Mouse (Mus musculus): ENCODE data around the gene Dner. TPM values are rescaled to one million over a fixed set of nuclear protein-coding genes. Genes with fewer than 3 reads are reported as not detected.
A peak's percentile ranks its signal among the peaks of the same experiment; 100 is the strongest.

Gene Dner
- 0.38 and 0.51 TPM in 2 replicates for polyA plus RNA-seq (2015; fragmentation: Nextera tagmentation; extraction: Ambion mirVana)

- Histone ChIP-seq H3K4me1 (ENCODE audit: control insufficient read depth, insufficient read depth, low read length) (peaks cover 3% of the 10 kb centered on the region; the same call in 1 of the 2 replicates), H3K4me2 (ENCODE audit: low read depth, low read length) (peak within 1 kb of the TSS; percentile 86), H3K9me3 (replicated peaks; ENCODE audit: control insufficient read depth, low read length) (no peaks in the 10 kb centered on the region), H3K36me3 (ENCODE audit: control insufficient read depth, insufficient read depth) (no peaks in the 10 kb centered on the region), H3K4me3 (ENCODE audit: low read length) (peak within 1 kb of the TSS; percentile 55), H3K9ac (ENCODE audit: low read length) (no peak within 1 kb of the TSS), H3K27ac (ENCODE audit: low read length) (no peak within 1 kb of the TSS), H3K27me3 (ENCODE audit: control insufficient read depth, insufficient read depth, low read length) (peaks cover 26% of the 10 kb centered on the region)
- under 1% methylated on average over 73 of the region's 75 CpGs for WGBS
- peak; percentile 63 for ATAC-seq (replicated peaks; ENCODE audit: extremely low read depth, insufficient read depth, low FRiP score)
Measured at GRCm38 (mm10) chr1:84695517-84696411, at the start of gene Dner. Dner (minus strand) TSS chr1:84696221.

- 90% methylated on average over 3 of the region's 3 CpGs for WGBS
- H3K4me1 ChIP-seq (ENCODE audit: control insufficient read depth, insufficient read depth, low read length), result no peaks in the 10 kb centered on the region
- no peak overlapping the region for H3K9ac ChIP-seq (ENCODE audit: low read length)
- H3K9me3 ChIP-seq (replicated peaks; ENCODE audit: control insufficient read depth, low read length), result no peaks in the 10 kb centered on the region
- H3K27me3 ChIP-seq (ENCODE audit: control insufficient read depth, insufficient read depth, low read length), result no peaks in the 10 kb centered on the region
- no peak overlapping the region for H3K4me2 ChIP-seq (ENCODE audit: low read depth, low read length)
- no peak overlapping the region for H3K4me3 ChIP-seq (ENCODE audit: low read length)
- ATAC-seq (replicated peaks; ENCODE audit: extremely low read depth, insufficient read depth, low FRiP score), result no peak
- peaks cover 34% of the 10 kb centered on the region for H3K36me3 ChIP-seq (ENCODE audit: control insufficient read depth, insufficient read depth)
- H3K27ac ChIP-seq (ENCODE audit: low read length), result no peak overlapping the region
Measured at GRCm38 (mm10) chr1:84742156-84742555, 46.1 kb upstream of the Dner start.

- no peak overlapping the region for H3K4me2 ChIP-seq (ENCODE audit: low read depth, low read length)
- 60% methylated on average over 1 of the region's 1 CpGs for WGBS
- H3K4me1 ChIP-seq (ENCODE audit: control insufficient read depth, insufficient read depth, low read length), result no peaks in the 10 kb centered on the region
- peaks cover 34% of the 10 kb centered on the region for H3K36me3 ChIP-seq (ENCODE audit: control insufficient read depth, insufficient read depth)
- ATAC-seq (replicated peaks; ENCODE audit: extremely low read depth, insufficient read depth, low FRiP score), result no peak
- H3K9me3 ChIP-seq (replicated peaks; ENCODE audit: control insufficient read depth, low read length), result no peaks in the 10 kb centered on the region
- no peak overlapping the region for H3K27ac ChIP-seq (ENCODE audit: low read length)
- no peak overlapping the region for H3K4me3 ChIP-seq (ENCODE audit: low read length)
- no peak overlapping the region for H3K9ac ChIP-seq (ENCODE audit: low read length)
- no peaks in the 10 kb centered on the region for H3K27me3 ChIP-seq (ENCODE audit: control insufficient read depth, insufficient read depth, low read length)
Measured at GRCm38 (mm10) chr1:84740080-84740479, 44.1 kb upstream of the Dner start.

GRCm38 (mm10) chr1:84737097-84737496 is 41.1 kb upstream of the Dner start:
- Histone ChIP-seq H3K4me2 (ENCODE audit: low read depth, low read length) (no peak overlapping the region), H3K27ac (ENCODE audit: low read length) (no peak overlapping the region), H3K4me3 (ENCODE audit: low read length) (no peak overlapping the region), H3K9ac (ENCODE audit: low read length) (no peak overlapping the region), H3K36me3 (ENCODE audit: control insufficient read depth, insufficient read depth) (peaks cover 39% of the 10 kb centered on the region), H3K27me3 (ENCODE audit: control insufficient read depth, insufficient read depth, low read length) (no peaks in the 10 kb centered on the region), H3K9me3 (replicated peaks; ENCODE audit: control insufficient read depth, low read length) (no peaks in the 10 kb centered on the region), H3K4me1 (ENCODE audit: control insufficient read depth, insufficient read depth, low read length) (no peaks in the 10 kb centered on the region)
- no peak; the same call in 1 of the 2 replicates for ATAC-seq (replicated peaks; ENCODE audit: extremely low read depth, insufficient read depth, low FRiP score)
- WGBS, result 69% methylated on average over 1 of the region's 1 CpGs

- no peak overlapping the region for H3K4me2 ChIP-seq (ENCODE audit: low read depth, low read length)
- no peaks in the 10 kb centered on the region for H3K4me1 ChIP-seq (ENCODE audit: control insufficient read depth, insufficient read depth, low read length)
- 61% methylated on average over 3 of the region's 3 CpGs for WGBS
- no peak overlapping the region for H3K9ac ChIP-seq (ENCODE audit: low read length)
- no peak for ATAC-seq (replicated peaks; ENCODE audit: extremely low read depth, insufficient read depth, low FRiP score)
- H3K9me3 ChIP-seq (replicated peaks; ENCODE audit: control insufficient read depth, low read length), result no peaks in the 10 kb centered on the region
- H3K4me3 ChIP-seq (ENCODE audit: low read length), result no peak overlapping the region
- peaks cover 37% of the 10 kb centered on the region for H3K36me3 ChIP-seq (ENCODE audit: control insufficient read depth, insufficient read depth)
- no peak overlapping the region for H3K27ac ChIP-seq (ENCODE audit: low read length)
- H3K27me3 ChIP-seq (ENCODE audit: control insufficient read depth, insufficient read depth, low read length), result no peaks in the 10 kb centered on the region
Measured at GRCm38 (mm10) chr1:84733799-84734198, 37.8 kb upstream of the Dner start.

DNA sequence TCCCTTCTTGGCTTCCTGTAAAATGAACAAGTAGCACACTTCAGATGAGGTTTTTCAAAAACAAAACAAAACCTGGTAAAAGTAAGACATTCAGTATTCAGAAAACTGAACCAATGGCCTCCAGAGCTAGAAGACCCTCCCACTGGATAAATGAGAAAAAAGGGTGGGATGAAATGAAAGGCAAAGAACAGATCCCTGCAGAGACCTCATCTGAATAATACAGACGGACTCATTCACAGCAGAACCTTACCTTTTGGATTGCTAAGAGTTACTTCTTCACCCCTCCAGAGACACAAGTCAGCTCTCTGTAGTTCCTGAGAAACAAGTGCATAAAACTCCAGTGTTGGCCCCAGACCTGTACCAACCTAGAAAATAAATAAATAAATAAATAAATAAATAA is 35.7 kb upstream of the Dner start:
- Histone ChIP-seq H3K27ac (ENCODE audit: low read length) (no peak overlapping the region), H3K4me2 (ENCODE audit: low read depth, low read length) (no peak overlapping the region), H3K9ac (ENCODE audit: low read length) (no peak overlapping the region), H3K4me1 (ENCODE audit: control insufficient read depth, insufficient read depth, low read length) (no peaks in the 10 kb centered on the region), H3K4me3 (ENCODE audit: low read length) (no peak overlapping the region), H3K9me3 (replicated peaks; ENCODE audit: control insufficient read depth, low read length) (no peaks in the 10 kb centered on the region), H3K36me3 (ENCODE audit: control insufficient read depth, insufficient read depth) (peaks cover 37% of the 10 kb centered on the region), H3K27me3 (ENCODE audit: control insufficient read depth, insufficient read depth, low read length) (no peaks in the 10 kb centered on the region)
- no peak for ATAC-seq (replicated peaks; ENCODE audit: extremely low read depth, insufficient read depth, low FRiP score)
- 90% methylated on average over 1 of the region's 1 CpGs for WGBS

DNA sequence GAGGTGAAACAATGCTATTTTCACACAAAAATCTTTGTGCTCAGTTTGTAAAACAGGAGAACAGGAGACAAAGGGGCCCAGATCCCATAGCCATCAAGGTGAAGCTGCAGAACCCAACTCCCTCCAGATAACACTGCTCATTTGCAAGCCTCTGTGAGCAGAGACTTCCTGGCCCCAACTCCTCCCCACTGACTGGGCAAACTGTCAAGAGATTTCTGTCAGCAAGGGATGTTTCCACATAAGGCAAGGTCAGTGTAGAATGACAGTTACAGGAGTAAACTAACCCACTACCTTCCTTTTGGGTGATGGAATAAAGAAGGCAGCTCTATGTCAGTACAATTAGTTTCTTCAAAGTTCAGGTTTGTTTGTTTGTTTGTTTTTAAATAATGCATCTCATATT is 26.8 kb upstream of the Dner start:
- ATAC-seq (replicated peaks; ENCODE audit: extremely low read depth, insufficient read depth, low FRiP score), result 0 out of 2 replicates have a peak, but pooled peaks have one; percentile 52
- peaks cover 37% of the 10 kb centered on the region for H3K36me3 ChIP-seq (ENCODE audit: control insufficient read depth, insufficient read depth)
- no peak overlapping the region for H3K27ac ChIP-seq (ENCODE audit: low read length)
- no peak overlapping the region for H3K4me2 ChIP-seq (ENCODE audit: low read depth, low read length)
- H3K4me1 ChIP-seq (ENCODE audit: control insufficient read depth, insufficient read depth, low read length), result peaks cover 15% of the 10 kb centered on the region
- no peaks in the 10 kb centered on the region for H3K27me3 ChIP-seq (ENCODE audit: control insufficient read depth, insufficient read depth, low read length)
- H3K9me3 ChIP-seq (replicated peaks; ENCODE audit: control insufficient read depth, low read length), result no peaks in the 10 kb centered on the region
- H3K9ac ChIP-seq (ENCODE audit: low read length), result no peak overlapping the region
- no peak overlapping the region for H3K4me3 ChIP-seq (ENCODE audit: low read length)

DNA sequence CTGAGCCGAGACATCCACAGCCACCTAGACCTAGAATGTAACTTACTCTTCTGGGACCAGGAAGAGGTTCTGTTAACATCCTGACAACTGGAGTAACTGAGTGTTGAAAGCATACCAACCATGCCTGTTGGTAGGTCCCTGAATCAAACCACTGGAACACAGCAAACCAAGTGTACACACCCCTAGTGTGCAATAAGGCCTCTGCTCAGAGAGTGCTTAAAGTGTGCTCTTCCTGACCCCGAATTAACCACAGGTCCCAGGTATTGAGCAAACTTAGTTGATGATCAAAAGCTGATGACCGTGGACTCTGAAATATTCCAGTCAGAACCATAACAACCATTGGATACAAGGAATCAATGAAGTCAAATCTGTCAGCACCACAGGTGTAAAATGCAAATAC is 26.4 kb upstream of the Dner start:
- Histone ChIP-seq H3K4me3 (ENCODE audit: low read length) (no peak overlapping the region), H3K27ac (ENCODE audit: low read length) (peak overlapping the region; percentile 27; the same call in 1 of the 2 replicates)
- 92% methylated on average over 3 of the region's 3 CpGs for WGBS

GRCm38 (mm10) chr1:84721942-84722341 is 25.9 kb upstream of the Dner start:
- Histone ChIP-seq H3K9ac (ENCODE audit: low read length) (no peak overlapping the region), H3K36me3 (ENCODE audit: control insufficient read depth, insufficient read depth) (peaks cover 31% of the 10 kb centered on the region), H3K4me3 (ENCODE audit: low read length) (no peak overlapping the region), H3K27me3 (ENCODE audit: control insufficient read depth, insufficient read depth, low read length) (no peaks in the 10 kb centered on the region), H3K4me1 (ENCODE audit: control insufficient read depth, insufficient read depth, low read length) (peaks cover 15% of the 10 kb centered on the region), H3K27ac (ENCODE audit: low read length) (no peak overlapping the region), H3K9me3 (replicated peaks; ENCODE audit: control insufficient read depth, low read length) (no peaks in the 10 kb centered on the region), H3K4me2 (ENCODE audit: low read depth, low read length) (no peak overlapping the region)
- no peak for ATAC-seq (replicated peaks; ENCODE audit: extremely low read depth, insufficient read depth, low FRiP score)
- 81% methylated on average over 3 of the region's 3 CpGs for WGBS

More for the DNA sequence above, 26.4 kb upstream of the Dner start:
- H3K27me3 ChIP-seq (ENCODE audit: control insufficient read depth, insufficient read depth, low read length), result no peaks in the 10 kb centered on the region
- H3K4me1 ChIP-seq (ENCODE audit: control insufficient read depth, insufficient read depth, low read length), result peaks cover 15% of the 10 kb centered on the region
- no peak overlapping the region for H3K4me2 ChIP-seq (ENCODE audit: low read depth, low read length)
- H3K9ac ChIP-seq (ENCODE audit: low read length), result no peak overlapping the region
- no peaks in the 10 kb centered on the region for H3K9me3 ChIP-seq (replicated peaks; ENCODE audit: control insufficient read depth, low read length)
- no peak for ATAC-seq (replicated peaks; ENCODE audit: extremely low read depth, insufficient read depth, low FRiP score)
- H3K36me3 ChIP-seq (ENCODE audit: control insufficient read depth, insufficient read depth), result peaks cover 35% of the 10 kb centered on the region

Data from heart, embryonic 16.5 days (tissue).